Mouse (Mus musculus) liver, embryonic 12.5 days (tissue): ENCODE results near the gene Etv6. TPM values are rescaled to one million over a fixed set of nuclear protein-coding genes. Genes with fewer than 3 reads are reported as not detected.

Source experiments
- ATAC-seq: fragments of 200-750 bp; cut with Nextera tagmentation; 2 replicates; pipeline ENCODE4 v1.8.0; 2017; ENCODE audit warnings: moderate number of reproducible peaks, mild to moderate bottlenecking, moderate library complexity
- H3K27ac ChIP-seq: fragments of 300-500 bp; sonication (generic); 2 replicates; pipeline ENCODE4 v1.5.1; 2016; ENCODE audit warnings: mild to moderate bottlenecking
- H3K27me3 ChIP-seq: fragments of 300-500 bp; sonication (generic); replicated peaks from 2 replicates; pipeline ENCODE4 v1.6.1; 2016; ENCODE audit warnings: mild to moderate bottlenecking, moderate library complexity
- H3K36me3 ChIP-seq: fragments of 300-500 bp; sonication (generic); 2 replicates; pipeline ENCODE4 v1.6.1; 2016; ENCODE audit warnings: mild to moderate bottlenecking, moderate library complexity
- H3K4me1 ChIP-seq: fragments of 300-500 bp; sonication (generic); 2 replicates; pipeline ENCODE4 v1.6.1; 2016
- H3K4me2 ChIP-seq: fragments of 300-500 bp; sonication (generic); 2 replicates; pipeline ENCODE4 v1.6.1; 2016; ENCODE audit warnings: mild to moderate bottlenecking, moderate library complexity
- H3K4me3 ChIP-seq: fragments of 300-500 bp; sonication (generic); 2 replicates; pipeline ENCODE4 v1.5.1; 2016; ENCODE audit warnings: mild to moderate bottlenecking, moderate library complexity
- H3K9ac ChIP-seq: fragments of 300-500 bp; sonication (generic); 2 replicates; pipeline ENCODE4 v1.6.1; 2016; ENCODE audit warnings: mild to moderate bottlenecking, moderate library complexity
- H3K9me3 ChIP-seq: fragments of 300-500 bp; sonication (generic); replicated peaks from 2 replicates; pipeline ENCODE4 v1.6.1; 2016; ENCODE audit warnings: mild to moderate bottlenecking, moderate library complexity
- WGBS: fragments of 180-500 bp; shearing (Covaris S2); methylation state at CpG from one replicate; pipeline ENCODE4 v1.1.7; 2016; ENCODE audit not compliant: insufficient replicate concordance; 5-methylcytosine and 5-hydroxymethylcytosine counted together
- polyA plus RNA-seq: library from polyadenylated mRNA; unstranded; fragments of >200 nt; fragmentation: Nextera tagmentation; extraction: Ambion mirVana; gene quantifications from 2 replicates; pipeline ENCODE4 v1.2.1, GENCODE M21; 2016

Gene Etv6
- polyA plus RNA-seq, 1 experiment from 2014 or later = 7.9 TPM

DNA sequence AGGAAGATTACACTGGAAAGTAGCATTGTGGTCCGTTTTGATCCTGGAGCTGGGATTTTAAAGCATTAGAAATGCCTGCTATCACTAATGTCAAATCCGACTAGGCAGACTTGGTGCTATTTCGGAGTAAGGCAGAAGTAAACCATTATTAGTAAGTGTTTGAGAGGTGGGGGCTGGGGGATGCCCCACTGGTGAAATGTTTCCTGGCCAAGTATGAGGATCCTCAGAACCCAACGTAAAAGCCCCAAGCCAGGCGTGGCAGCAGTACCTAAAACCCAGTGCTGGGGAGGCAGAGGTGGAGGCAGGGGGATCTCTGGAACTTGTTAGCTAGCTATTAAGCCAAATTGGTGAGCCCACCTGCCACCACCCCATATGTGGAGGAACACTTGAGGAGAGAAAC is 83.0 kb downstream of the Etv6 start:
- ATAC-seq = no peak
- Histone ChIP-seq H3K27ac (0 out of 2 replicates have a peak overlapping the region, but pooled peaks have one; percentile 33), H3K4me1 (peaks cover 42% of the 10 kb centered on the region), H3K4me3 (no peak overlapping the region), H3K9ac (no peak overlapping the region), H3K9me3 (no peaks in the 10 kb centered on the region), H3K36me3 (0 out of 2 replicates have a peak, but pooled peaks cover 3% of the 10 kb centered on the region), H3K4me2 (no peak overlapping the region), H3K27me3 (no peaks in the 10 kb centered on the region)
- 70% methylated on average over 5 of the region's 5 CpGs for WGBS

- 38% methylated on average over 4 of the region's 4 CpGs for WGBS
- Histone ChIP-seq H3K27me3 (no peaks in the 10 kb centered on the region), H3K36me3 (0 out of 2 replicates have a peak, but pooled peaks cover 3% of the 10 kb centered on the region), H3K9me3 (no peaks in the 10 kb centered on the region), H3K4me2 (no peak overlapping the region), H3K9ac (no peak overlapping the region), H3K4me3 (no peak overlapping the region), H3K4me1 (peaks cover 46% of the 10 kb centered on the region), H3K27ac (0 out of 2 replicates have a peak overlapping the region, but pooled peaks have one; percentile 33)
- ATAC-seq = no peak
Measured at GRCm38 (mm10) chr6:134119136-134119535, 83.6 kb downstream of the Etv6 start.

- Histone ChIP-seq H3K27me3 (no peaks in the 10 kb centered on the region), H3K9ac (no peak overlapping the region), H3K9me3 (no peaks in the 10 kb centered on the region), H3K4me3 (no peak overlapping the region), H3K36me3 (peaks cover 5% of the 10 kb centered on the region; the same call in 1 of the 2 replicates), H3K4me1 (peaks cover 53% of the 10 kb centered on the region), H3K27ac (no peak overlapping the region), H3K4me2 (no peak overlapping the region)
- no peak for ATAC-seq
- 42% methylated on average over 4 of the region's 4 CpGs for WGBS
Measured at GRCm38 (mm10) chr6:134120227-134120626, 84.7 kb downstream of the Etv6 start.

GRCm38 (mm10) chr6:134120712-134121111 is 85.2 kb downstream of the Etv6 start:
- H3K4me2 ChIP-seq = no peak overlapping the region
- H3K27ac ChIP-seq = 0 out of 2 replicates have a peak overlapping the region, but pooled peaks have one; percentile 20
- H3K4me3 ChIP-seq = no peak overlapping the region
- WGBS = 59% methylated on average over 12 of the region's 12 CpGs
- H3K4me1 ChIP-seq = peaks cover 53% of the 10 kb centered on the region
- H3K9ac ChIP-seq = no peak overlapping the region
- ATAC-seq = no peak
- peaks cover 7% of the 10 kb centered on the region; the same call in 1 of the 2 replicates for H3K36me3 ChIP-seq
- H3K27me3 ChIP-seq = no peaks in the 10 kb centered on the region
- H3K9me3 ChIP-seq = no peaks in the 10 kb centered on the region

GRCm38 (mm10) chr6:134122945-134123344 is 87.4 kb downstream of the Etv6 start:
- Histone ChIP-seq H3K4me2 (no peak overlapping the region), H3K4me1 (peaks cover 40% of the 10 kb centered on the region), H3K27me3 (no peaks in the 10 kb centered on the region), H3K9me3 (no peaks in the 10 kb centered on the region), H3K36me3 (peaks cover 5% of the 10 kb centered on the region), H3K4me3 (no peak overlapping the region), H3K27ac (no peak overlapping the region), H3K9ac (no peak overlapping the region)
- no peak for ATAC-seq
- 74% methylated on average over 5 of the region's 5 CpGs for WGBS

GRCm38 (mm10) chr6:134123474-134123873 is 88.0 kb downstream of the Etv6 start:
- 71% methylated on average over 7 of the region's 7 CpGs for WGBS

DNA sequence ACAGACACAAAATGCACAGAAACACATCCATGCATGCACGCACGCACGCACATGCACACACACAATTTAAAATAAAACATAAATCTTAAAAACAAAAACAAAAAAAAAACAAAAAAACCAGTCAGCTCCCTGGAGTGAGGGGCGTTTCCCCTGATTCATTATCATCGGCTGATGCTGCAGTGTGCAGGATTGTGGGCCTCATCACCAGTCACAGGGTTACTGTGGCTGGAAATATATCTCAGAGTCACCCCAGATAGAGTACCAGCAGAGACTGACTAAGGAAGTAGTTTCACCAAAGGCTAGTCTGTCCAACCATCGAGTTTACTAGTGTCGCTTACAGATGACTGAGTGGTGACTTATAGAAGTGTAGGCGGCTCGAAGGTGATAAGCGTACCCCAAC is 88.8 kb downstream of the Etv6 start:
- no peak overlapping the region for H3K9ac ChIP-seq
- ATAC-seq = peak; percentile 52; the same call in 1 of the 2 replicates
- 68% methylated on average over 10 of the region's 10 CpGs for WGBS
- no peaks in the 10 kb centered on the region for H3K27me3 ChIP-seq
- H3K4me3 ChIP-seq = no peak overlapping the region
- no peak overlapping the region for H3K27ac ChIP-seq
- peaks cover 29% of the 10 kb centered on the region for H3K4me1 ChIP-seq
- H3K4me2 ChIP-seq = no peak overlapping the region
- peaks cover 18% of the 10 kb centered on the region for H3K36me3 ChIP-seq
- H3K9me3 ChIP-seq = 0 out of 2 replicates have a peak, but pooled peaks cover 2% of the 10 kb centered on the region

More at GRCm38 (mm10) chr6:134123474-134123873, 88.0 kb downstream of the Etv6 start:
- ATAC-seq = no peak
- Histone ChIP-seq H3K36me3 (peaks cover 10% of the 10 kb centered on the region), H3K27me3 (no peaks in the 10 kb centered on the region), H3K9me3 (no peaks in the 10 kb centered on the region), H3K4me2 (no peak overlapping the region), H3K4me3 (no peak overlapping the region), H3K27ac (no peak overlapping the region), H3K9ac (no peak overlapping the region), H3K4me1 (peaks cover 35% of the 10 kb centered on the region)

GRCm38 (mm10) chr6:134127996-134128395 is 92.5 kb downstream of the Etv6 start:
- ATAC-seq = no peak
- H3K27me3 ChIP-seq = no peaks in the 10 kb centered on the region
- no peak overlapping the region for H3K4me2 ChIP-seq
- no peak overlapping the region for H3K27ac ChIP-seq
- H3K36me3 ChIP-seq = peaks cover 22% of the 10 kb centered on the region
- 84% methylated on average over 6 of the region's 6 CpGs for WGBS
- no peak overlapping the region for H3K4me3 ChIP-seq
- no peak overlapping the region for H3K9ac ChIP-seq
- 0 out of 2 replicates have a peak, but pooled peaks cover 4% of the 10 kb centered on the region for H3K9me3 ChIP-seq
- peaks cover 35% of the 10 kb centered on the region for H3K4me1 ChIP-seq

- Histone ChIP-seq H3K9me3 (0 out of 2 replicates have a peak, but pooled peaks cover 4% of the 10 kb centered on the region), H3K27ac (no peak overlapping the region), H3K4me3 (no peak overlapping the region), H3K36me3 (peaks cover 22% of the 10 kb centered on the region), H3K4me1 (peaks cover 41% of the 10 kb centered on the region), H3K27me3 (no peaks in the 10 kb centered on the region), H3K9ac (no peak overlapping the region), H3K4me2 (no peak overlapping the region)
- WGBS = 82% methylated on average over 13 of the region's 13 CpGs
- no peak for ATAC-seq
Measured at GRCm38 (mm10) chr6:134128594-134128993, 93.1 kb downstream of the Etv6 start.

DNA sequence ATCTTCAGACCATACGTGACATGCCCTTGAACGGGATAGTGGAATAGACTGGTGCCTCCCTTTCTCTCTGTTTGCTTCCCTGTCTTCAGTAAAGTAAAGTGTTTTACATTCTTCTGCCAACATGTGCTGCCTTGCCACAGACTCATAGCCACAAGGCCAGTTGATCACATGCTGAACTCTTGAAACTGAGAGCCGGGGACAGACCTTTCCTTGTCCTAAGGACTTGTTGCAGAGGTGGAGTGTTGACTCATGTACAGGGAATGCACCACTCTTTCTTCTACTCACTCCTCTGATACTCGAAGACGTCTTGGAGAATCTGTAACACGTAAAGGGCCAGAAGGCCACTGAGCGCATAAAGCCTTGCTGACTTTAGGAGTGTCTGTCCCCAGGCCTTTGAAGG is 94.3 kb downstream of the Etv6 start:
- no peak overlapping the region for H3K27ac ChIP-seq
- H3K4me3 ChIP-seq = no peak overlapping the region
- H3K4me1 ChIP-seq = peaks cover 43% of the 10 kb centered on the region
- 0 out of 2 replicates have a peak, but pooled peaks cover 4% of the 10 kb centered on the region for H3K9me3 ChIP-seq
- H3K36me3 ChIP-seq = peaks cover 22% of the 10 kb centered on the region
- H3K9ac ChIP-seq = no peak overlapping the region
- no peaks in the 10 kb centered on the region for H3K27me3 ChIP-seq
- no peak for ATAC-seq
- no peak overlapping the region for H3K4me2 ChIP-seq
- 77% methylated on average over 7 of the region's 7 CpGs for WGBS

DNA sequence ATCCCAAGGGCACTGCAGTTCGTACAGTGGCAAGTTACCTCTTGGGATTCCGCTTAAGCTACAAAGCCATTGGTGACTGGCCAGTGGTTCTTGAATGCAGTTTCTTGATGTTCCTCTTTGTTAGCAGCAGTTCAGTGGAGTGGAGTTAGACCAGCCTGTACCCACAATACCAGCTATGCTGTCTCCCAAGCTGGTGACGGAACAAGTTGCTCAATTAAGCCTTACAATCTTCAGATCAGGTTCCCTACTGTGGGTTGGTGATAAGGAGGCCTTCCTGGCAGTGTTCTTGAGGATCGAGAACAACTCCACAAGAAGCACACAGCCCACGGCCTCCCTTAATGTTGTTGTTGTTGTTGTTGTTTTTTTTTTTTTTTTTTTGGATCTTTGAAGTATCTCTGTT is 95.3 kb downstream of the Etv6 start:
- H3K27ac ChIP-seq = peak overlapping the region; percentile 45
- 0 out of 2 replicates have a peak, but pooled peaks cover 4% of the 10 kb centered on the region for H3K9me3 ChIP-seq
- WGBS = 33% methylated on average over 5 of the region's 5 CpGs

GRCm38 (mm10) chr6:134131601-134132000 is 96.1 kb downstream of the Etv6 start:
- 0 out of 2 replicates have a peak, but pooled peaks cover 4% of the 10 kb centered on the region for H3K9me3 ChIP-seq
- ATAC-seq = no peak
- H3K4me3 ChIP-seq = no peak overlapping the region
- no peak overlapping the region for H3K9ac ChIP-seq
- H3K36me3 ChIP-seq = peaks cover 18% of the 10 kb centered on the region
- H3K4me2 ChIP-seq = no peak overlapping the region
- H3K27ac ChIP-seq = no peak overlapping the region
- no peaks in the 10 kb centered on the region for H3K27me3 ChIP-seq
- H3K4me1 ChIP-seq = peaks cover 51% of the 10 kb centered on the region
- WGBS = 42% methylated on average over 2 of the region's 2 CpGs

More for the DNA sequence above, 95.3 kb downstream of the Etv6 start:
- H3K4me3 ChIP-seq = no peak overlapping the region
- H3K27me3 ChIP-seq = no peaks in the 10 kb centered on the region
- peak overlapping the region; percentile 13; the same call in 1 of the 2 replicates for H3K4me2 ChIP-seq
- no peak overlapping the region for H3K9ac ChIP-seq
- peak; percentile 81 for ATAC-seq
- peaks cover 18% of the 10 kb centered on the region for H3K36me3 ChIP-seq
- H3K4me1 ChIP-seq = peaks cover 49% of the 10 kb centered on the region
